Mouse (Mus musculus) spleen, adult 2 months (tissue): ENCODE results near the gene Prop1. TPM values are rescaled to one million over a fixed set of nuclear protein-coding genes. Genes with fewer than 3 reads are reported as not detected.
A peak's percentile ranks its signal among the peaks of the same experiment; 100 is the strongest.

Experiments used
- DNase-seq, 2 experiments: peaks; one replicate each; pipeline versions ENCODE4 v3.0.0 to v3.0.0-alpha.2; 2012 to 2021; ENCODE audit warnings: low spot score in 2 of 2, low read depth in 1 of 2
- H3K27ac ChIP-seq: fragments of 200-500 bp; 2 replicates; pipeline ENCODE4 v1.5.1; 2012; ENCODE audit warnings: low read length, inconsistent platforms; ENCODE audit not compliant: insufficient read depth
- H3K27me3 ChIP-seq: fragments of 200-500 bp; 2 replicates; pipeline ENCODE4 v1.6.1; 2012; ENCODE audit warnings: mild to moderate bottlenecking, moderate library complexity, low read length, inconsistent platforms; ENCODE audit not compliant: control insufficient read depth, insufficient read depth
- H3K36me3 ChIP-seq: fragments of 200-500 bp; 2 replicates; pipeline ENCODE4 v1.6.1; 2012; ENCODE audit warnings: mild to moderate bottlenecking, low read length, inconsistent platforms; ENCODE audit not compliant: control insufficient read depth, insufficient read depth
- H3K4me1 ChIP-seq: fragments of 200-500 bp; 2 replicates; pipeline ENCODE4 v1.6.1; 2011; ENCODE audit warnings: inconsistent platforms; ENCODE audit not compliant: control insufficient read depth, insufficient read depth, insufficient read length
- H3K4me3 ChIP-seq: fragments of 200-500 bp; 2 replicates; pipeline ENCODE4 v1.5.1; 2011; ENCODE audit warnings: mild to moderate bottlenecking, inconsistent platforms; ENCODE audit not compliant: insufficient read depth, insufficient read length; ENCODE audit errors: extremely low read depth
- CTCF ChIP-seq: fragments of 200-500 bp; IDR thresholded peaks from 2 replicates; pipeline ENCODE4 v1.5.1; 2011; ENCODE audit warnings: mild to moderate bottlenecking, inconsistent platforms; ENCODE audit not compliant: insufficient read depth, insufficient read length, insufficient replicate concordance; ENCODE audit errors: extremely low read depth
- POLR2A ChIP-seq: fragments of 200-500 bp; IDR thresholded peaks from 2 replicates; pipeline ENCODE4 v1.6.1; 2011; ENCODE audit warnings: low read depth, low read length, inconsistent platforms
- WGBS: fragments of 180-500 bp; shearing (Covaris S2); methylation state at CpG from one replicate; pipeline ENCODE4 v1.1.7; 2018; 5-methylcytosine and 5-hydroxymethylcytosine counted together
- polyA plus RNA-seq: library from polyadenylated mRNA; depleted of rRNA; stranded (reverse); fragments of >200 nt; gene quantifications from 2 replicates; pipeline ENCODE4 v1.2.3, GENCODE M21; 2012; rRNA removed

Gene Prop1
- polyA plus RNA-seq, 1 experiment = not detected

DNA sequence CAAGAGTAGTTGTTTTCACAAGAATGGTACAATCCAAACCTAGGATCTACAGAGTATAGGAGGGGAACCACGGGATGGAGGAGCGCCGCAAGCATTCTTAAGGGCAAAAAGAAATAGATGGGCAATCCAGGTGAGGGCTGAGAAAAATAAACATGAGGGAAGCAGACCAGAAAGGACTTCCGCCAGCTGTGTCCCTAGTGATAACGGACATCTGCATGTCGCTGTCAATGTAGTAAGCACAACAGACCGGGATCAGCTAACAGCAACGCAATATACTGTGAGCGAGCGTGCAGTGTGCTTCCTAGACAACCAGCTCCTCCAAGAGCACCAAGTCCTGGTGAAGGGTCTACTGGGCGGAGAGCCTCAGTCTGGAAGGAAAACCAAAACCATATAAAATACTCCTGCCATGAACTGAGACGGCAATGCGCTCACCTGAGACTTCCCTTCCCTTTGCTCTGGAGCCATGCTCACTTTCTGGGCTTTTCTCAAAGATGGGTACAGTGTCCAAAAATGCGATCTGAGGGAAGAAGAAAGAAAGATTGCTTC, 23.0 kb downstream of the Prop1 start:
- no peak for DNase-seq
- H3K36me3 ChIP-seq = no peaks in the 10 kb centered on the region
- 0 out of 2 replicates have a peak, but pooled peaks cover 3% of the 10 kb centered on the region for H3K4me1 ChIP-seq
- no peaks in the 10 kb centered on the region for H3K27me3 ChIP-seq
- H3K27ac ChIP-seq = no peak overlapping the region
- TF ChIP-seq CTCF (no peak), POLR2A (no peak)
- WGBS = 15% methylated on average over 14 of the region's 14 CpGs
- peak overlapping the region; percentile 65 for H3K4me3 ChIP-seq

GRCm38 (mm10) chr11:50915671-50916320, 37.8 kb downstream of the Prop1 start, which contains the start of gene Zfp2:
Gene Zfp2 (minus strand): TSS chr11:50916165.
- DNase-seq = peak; percentile 70 to 86
- no peaks in the 10 kb centered on the region for H3K36me3 ChIP-seq
- no peaks in the 10 kb centered on the region for H3K4me1 ChIP-seq
- WGBS = under 1% methylated on average over 47 of the region's 47 CpGs
- TF ChIP-seq CTCF (0 out of 2 replicates have a peak, but pooled peaks have one; percentile 44), POLR2A (no peak)
- H3K27ac ChIP-seq = no peak within 1 kb of the TSS
- no peaks in the 10 kb centered on the region for H3K27me3 ChIP-seq
- H3K4me3 ChIP-seq = peak within 1 kb of the TSS; percentile 79

DNA sequence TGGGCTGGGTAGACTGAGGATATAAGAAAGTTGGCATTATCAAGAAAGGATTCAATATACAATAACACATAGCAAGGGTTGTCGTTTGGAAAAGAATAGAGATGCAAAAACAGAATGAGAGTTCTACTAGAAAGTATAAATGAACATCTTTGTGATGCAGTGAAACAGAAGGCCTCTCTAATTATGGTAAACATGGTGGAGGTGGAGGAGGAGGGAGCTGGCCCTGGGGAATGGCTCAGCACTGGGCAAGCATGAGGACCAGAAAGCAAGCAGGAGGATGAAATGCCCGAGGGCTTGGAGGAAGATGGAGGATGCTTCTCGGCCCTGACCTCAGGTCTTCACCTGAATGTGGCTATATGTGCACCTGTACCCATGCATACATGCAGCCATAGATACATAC, 39.1 kb downstream of the Prop1 start:
- 91% methylated on average over 3 of the region's 3 CpGs for WGBS
- Histone ChIP-seq H3K27me3 (no peaks in the 10 kb centered on the region), H3K4me1 (no peaks in the 10 kb centered on the region), H3K36me3 (no peaks in the 10 kb centered on the region), H3K4me3 (no peak overlapping the region), H3K27ac (no peak overlapping the region)
- TF ChIP-seq CTCF = no peak
- TF ChIP-seq POLR2A = no peak
- no peak for DNase-seq

- DNase-seq = no peak
- Histone ChIP-seq H3K27me3 (no peaks in the 10 kb centered on the region), H3K4me3 (no peak overlapping the region), H3K4me1 (no peaks in the 10 kb centered on the region), H3K36me3 (peaks cover 2% of the 10 kb centered on the region; the same call in 1 of the 2 replicates), H3K27ac (no peak overlapping the region)
- 89% methylated on average over 1 of the region's 1 CpGs for WGBS
- TF ChIP-seq POLR2A (no peak), CTCF (no peak)
These were observed 40.3 kb downstream of the Prop1 start for GRCm38 (mm10) chr11:50913301-50913700.

GRCm38 (mm10) chr11:50908136-50908535, 45.4 kb downstream of the Prop1 start:
- Histone ChIP-seq H3K4me1 (no peaks in the 10 kb centered on the region), H3K27me3 (no peaks in the 10 kb centered on the region), H3K36me3 (peaks cover 9% of the 10 kb centered on the region; the same call in 1 of the 2 replicates), H3K27ac (no peak overlapping the region), H3K4me3 (no peak overlapping the region)
- TF ChIP-seq CTCF = no peak
- TF ChIP-seq POLR2A = no peak
- DNase-seq = no peak
- WGBS = 92% methylated on average over 5 of the region's 5 CpGs

Other genes with a start within 250 kb of the Prop1 start
- gene Zfp354c, start 126.0 kb downstream of the Prop1 start, polyA plus RNA-seq = 0.76 and 1.2 TPM in 2 replicates
- 0.08 TPM in 1 of 2 replicates, not detected in the other for gene Zfp879, start 112.2 kb downstream of the Prop1 start, polyA plus RNA-seq
- gene Grm6, start 103.1 kb downstream of the Prop1 start, polyA plus RNA-seq = 1.9 and 2.2 TPM in 2 replicates
- 0.06 TPM in 1 of 2 replicates, not detected in the other for gene Zfp454, start 66.1 kb downstream of the Prop1 start, polyA plus RNA-seq
- 0.28 and 0.29 TPM in 2 replicates for gene Zfp2, start 37.6 kb downstream of the Prop1 start, polyA plus RNA-seq
- not detected in 2 replicates for gene Zfp354b, start 22.1 kb downstream of the Prop1 start, polyA plus RNA-seq
- not detected in 2 replicates for gene 4933414I15Rik, start 10.0 kb downstream of the Prop1 start, polyA plus RNA-seq
- gene Olfr1378, start 12.8 kb upstream of the Prop1 start, polyA plus RNA-seq = not detected in 2 replicates
- not detected in 2 replicates for gene Olfr1377, start 28.2 kb upstream of the Prop1 start, polyA plus RNA-seq
- not detected in 2 replicates for gene Olfr51, start 49.8 kb upstream of the Prop1 start, polyA plus RNA-seq
- not detected in 2 replicates for gene Olfr54, start 60.5 kb upstream of the Prop1 start, polyA plus RNA-seq
- not detected in 2 replicates for gene Olfr1375, start 94.3 kb upstream of the Prop1 start, polyA plus RNA-seq
- gene Zfp354a, start 105.5 kb upstream of the Prop1 start, polyA plus RNA-seq = 0.34 and 0.36 TPM in 2 replicates